Mouse (Mus musculus): ENCODE data around the gene Srd5a1. TPM values are rescaled to one million over a fixed set of nuclear protein-coding genes. Genes with fewer than 3 reads are reported as not detected.

The Srd5a1 gene
- polyA plus RNA-seq, 1 experiment: 3.4 TPM

DNA sequence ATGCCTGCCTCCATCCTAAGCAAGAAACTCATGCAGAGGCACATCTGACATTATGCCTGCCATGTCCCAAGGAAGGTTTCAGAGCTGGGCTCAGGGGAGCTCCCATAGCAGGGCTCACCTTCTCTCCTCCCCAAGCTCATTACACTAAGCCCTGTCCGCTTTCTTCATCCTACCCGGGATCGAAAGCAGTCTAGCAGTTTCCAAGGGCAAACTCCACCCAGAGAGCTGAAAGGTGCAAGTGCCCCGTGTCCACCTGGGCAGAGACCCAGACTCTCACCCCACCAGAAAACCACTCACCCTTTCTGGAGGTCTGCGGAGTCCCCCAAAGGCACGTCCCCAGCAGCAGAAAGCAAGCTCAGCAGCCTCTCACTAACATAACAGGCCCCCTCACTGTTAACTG is 80.3 kb downstream of the Srd5a1 start:
- WGBS: 73% methylated on average over 6 of the region's 6 CpGs
- no peak overlapping the region for H3K4me3 ChIP-seq (replicated peaks; ENCODE audit: extremely low read depth, low read depth, low read length)
- peaks cover 13% of the 10 kb centered on the region for H3K4me1 ChIP-seq (ENCODE audit: control insufficient read depth, insufficient read depth, low read length)
- no peak for DNase-seq
- TF ChIP-seq CTCF (IDR thresholded peaks at IDR 0.05; ENCODE audit: insufficient read depth, low read length) (no peak), POLR2A (IDR thresholded peaks at IDR 0.05; ENCODE audit: borderline replicate concordance, extremely low read depth, low read depth, low read length) (no peak)

DNA sequence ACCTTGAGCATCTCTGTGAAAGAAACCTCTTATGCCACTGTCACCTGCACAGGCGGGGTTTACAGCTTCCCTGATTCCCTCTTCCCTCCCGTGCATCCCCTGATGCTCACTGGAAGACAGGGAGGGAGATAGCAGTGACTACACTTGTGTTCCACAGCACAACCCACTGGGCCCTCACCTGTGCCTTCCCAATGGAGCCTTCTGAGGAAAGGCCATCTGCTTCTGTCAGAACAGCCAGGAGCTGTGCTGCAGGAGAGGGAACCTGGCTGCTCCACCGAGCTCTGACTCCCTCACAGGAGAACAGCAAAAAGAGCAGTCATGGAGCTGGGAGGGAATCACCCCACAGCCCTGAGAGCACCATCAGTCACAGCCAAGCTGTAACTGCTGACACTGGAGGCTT is 81.1 kb downstream of the Srd5a1 start:
- no peak for TF ChIP-seq CTCF (IDR thresholded peaks at IDR 0.05; ENCODE audit: insufficient read depth, low read length)
- no peak for TF ChIP-seq POLR2A (IDR thresholded peaks at IDR 0.05; ENCODE audit: borderline replicate concordance, extremely low read depth, low read depth, low read length)

GRCm38 (mm10) chr13:69528531-69528930 is 82.7 kb downstream of the Srd5a1 start:
- no peak for DNase-seq

More for the DNA sequence above, 81.1 kb downstream of the Srd5a1 start:
- 84% methylated on average over 3 of the region's 3 CpGs for WGBS
- DNase-seq: no peak
- Histone ChIP-seq H3K4me3 (replicated peaks; ENCODE audit: extremely low read depth, low read depth, low read length) (no peak overlapping the region), H3K4me1 (ENCODE audit: control insufficient read depth, insufficient read depth, low read length) (peaks cover 18% of the 10 kb centered on the region)

GRCm38 (mm10) chr13:69525867-69526266 is 85.4 kb downstream of the Srd5a1 start:
- TF ChIP-seq POLR2A (IDR thresholded peaks at IDR 0.05; ENCODE audit: borderline replicate concordance, extremely low read depth, low read depth, low read length): no peak
- no peak for TF ChIP-seq CTCF (IDR thresholded peaks at IDR 0.05; ENCODE audit: insufficient read depth, low read length)
- no peak overlapping the region for H3K4me3 ChIP-seq (replicated peaks; ENCODE audit: extremely low read depth, low read depth, low read length)
- 66% methylated on average over 4 of the region's 4 CpGs for WGBS
- peaks cover 14% of the 10 kb centered on the region for H3K4me1 ChIP-seq (ENCODE audit: control insufficient read depth, insufficient read depth, low read length)
- DNase-seq: no peak

More at GRCm38 (mm10) chr13:69528531-69528930, 82.7 kb downstream of the Srd5a1 start:
- no peak for TF ChIP-seq POLR2A (IDR thresholded peaks at IDR 0.05; ENCODE audit: borderline replicate concordance, extremely low read depth, low read depth, low read length)
- TF ChIP-seq CTCF (IDR thresholded peaks at IDR 0.05; ENCODE audit: insufficient read depth, low read length): no peak
- Histone ChIP-seq H3K4me1 (ENCODE audit: control insufficient read depth, insufficient read depth, low read length) (peaks cover 21% of the 10 kb centered on the region), H3K4me3 (replicated peaks; ENCODE audit: extremely low read depth, low read depth, low read length) (no peak overlapping the region)
- WGBS: 59% methylated on average over 7 of the region's 7 CpGs

GRCm38 (mm10) chr13:69524158-69524530 is 87.1 kb downstream of the Srd5a1 start:
- DNase-seq: no peak
- Histone ChIP-seq H3K4me3 (replicated peaks; ENCODE audit: extremely low read depth, low read depth, low read length) (no peak overlapping the region), H3K4me1 (ENCODE audit: control insufficient read depth, insufficient read depth, low read length) (peaks cover 14% of the 10 kb centered on the region)
- WGBS: 78% methylated on average over 2 of the region's 2 CpGs
- TF ChIP-seq POLR2A (IDR thresholded peaks at IDR 0.05; ENCODE audit: borderline replicate concordance, extremely low read depth, low read depth, low read length): no peak
- TF ChIP-seq CTCF (IDR thresholded peaks at IDR 0.05; ENCODE audit: insufficient read depth, low read length): no peak

Other genes with a start within 250 kb of the Srd5a1 start
- gene Nsun2, start 77.7 kb downstream of the Srd5a1 start, polyA plus RNA-seq (2012; rRNA removed): 19.3 and 28.7 TPM in 2 replicates
- 12.0 and 12.5 TPM in 2 replicates for gene Tent4a, start 76.8 kb downstream of the Srd5a1 start, polyA plus RNA-seq (2012; rRNA removed)
- gene Ube2ql1, start 128.4 kb upstream of the Srd5a1 start, polyA plus RNA-seq (2012; rRNA removed): 0.45 and 0.77 TPM in 2 replicates
- 23.8 and 31.6 TPM in 2 replicates for gene Med10, start 191.0 kb upstream of the Srd5a1 start, polyA plus RNA-seq (2012; rRNA removed)

Data from lung, adult 2 months (tissue).